Mouse (Mus musculus) yolk sac, embryonic 10.5 days (tissue): Measurements from ENCODE around the gene Kcnd2.

Experiments
- DNase-seq: peaks from one replicate; pipeline ENCODE4 v3.0.0-alpha.2; 2017; ENCODE audit warnings: low spot score

Kcnd2 gene

GRCm38 (mm10) chr6:21692861-21693350 is 477.6 kb downstream of the Kcnd2 start:
- DNase-seq, result no peak

GRCm38 (mm10) chr6:21697641-21698040 is 482.3 kb downstream of the Kcnd2 start:
- DNase-seq, result no peak

GRCm38 (mm10) chr6:21701131-21701530 is 485.8 kb downstream of the Kcnd2 start:
- DNase-seq, result no peak

GRCm38 (mm10) chr6:21709228-21709627 is 493.9 kb downstream of the Kcnd2 start:
- no peak for DNase-seq

- DNase-seq, result no peak
Observed at GRCm38 (mm10) chr6:21719121-21719520, 503.8 kb downstream of the Kcnd2 start.

- no peak for DNase-seq
Observed at GRCm38 (mm10) chr6:21722238-21722637, 506.9 kb downstream of the Kcnd2 start.

- DNase-seq, result no peak
Observed at GRCm38 (mm10) chr6:21740606-21741005, 525.3 kb downstream of the Kcnd2 start.

- no peak for DNase-seq
Observed at GRCm38 (mm10) chr6:21744615-21745266, 529.4 kb downstream of the Kcnd2 start.

GRCm38 (mm10) chr6:21747536-21747935 is 532.2 kb downstream of the Kcnd2 start:
- DNase-seq, result no peak

- no peak for DNase-seq
Observed at GRCm38 (mm10) chr6:21767787-21768221, 552.5 kb downstream of the Kcnd2 start.

GRCm38 (mm10) chr6:21768745-21769446 is 553.6 kb downstream of the Kcnd2 start:
- DNase-seq, result no peak

GRCm38 (mm10) chr6:21769447-21769809 is 554.1 kb downstream of the Kcnd2 start:
- no peak for DNase-seq

GRCm38 (mm10) chr6:21774213-21774916 is 559.1 kb downstream of the Kcnd2 start:
- DNase-seq, result no peak
